Mouse (Mus musculus) kidney, embryonic 16.5 days (tissue): ENCODE data around the gene Pfkfb3. TPM values are rescaled to one million over a fixed set of nuclear protein-coding genes. Genes with fewer than 3 reads are reported as not detected.

Source experiments
- ATAC-seq: fragments of 200-750 bp; cut with Nextera tagmentation; 2 replicates; pipeline ENCODE4 v1.8.0; 2017; ENCODE audit warnings: moderate TSS enrichment; ENCODE audit not compliant: low FRiP score, low TSS enrichment
- H3K27ac ChIP-seq: fragments of 300-500 bp; sonication (generic); 2 replicates; pipeline ENCODE4 v1.5.1; 2014; ENCODE audit warnings: low read length
- H3K27me3 ChIP-seq: fragments of 300-500 bp; sonication (generic); 2 replicates; pipeline ENCODE4 v1.6.1; 2014; ENCODE audit warnings: low read length, control low read depth, mixed read lengths; ENCODE audit not compliant: insufficient read depth
- H3K36me3 ChIP-seq: fragments of 300-500 bp; sonication (generic); 2 replicates; pipeline ENCODE4 v1.6.1; 2014; ENCODE audit warnings: low read length, control low read depth, mixed read lengths; ENCODE audit not compliant: insufficient read depth
- H3K4me1 ChIP-seq: fragments of 300-500 bp; sonication (generic); 2 replicates; pipeline ENCODE4 v1.6.1; 2014; ENCODE audit warnings: low read length, control low read depth, mixed read lengths; ENCODE audit not compliant: insufficient read depth
- H3K4me2 ChIP-seq: fragments of 300-500 bp; sonication (generic); replicated peaks from 2 replicates; pipeline ENCODE4 v1.6.1; 2014; ENCODE audit warnings: low read depth, low read length
- H3K4me3 ChIP-seq: fragments of 300-500 bp; sonication (generic); 2 replicates; pipeline ENCODE4 v1.5.1; 2014; ENCODE audit warnings: mild to moderate bottlenecking, low read length
- H3K9ac ChIP-seq: fragments of 300-500 bp; sonication (generic); replicated peaks from 2 replicates; pipeline ENCODE4 v1.6.1; 2014; ENCODE audit warnings: low read length
- H3K9me3 ChIP-seq: fragments of 300-500 bp; sonication (generic); 2 replicates; pipeline ENCODE4 v1.6.1; 2016; ENCODE audit warnings: low read length, control low read depth
- WGBS: fragments of 180-500 bp; shearing (Covaris S2); extraction: QIAGEN DNeasy Blood & Tissue Kit; methylation state at CpG from one replicate; pipeline ENCODE4 v1.1.7; 2014; 5-methylcytosine and 5-hydroxymethylcytosine counted together
- polyA plus RNA-seq: library from polyadenylated mRNA; unstranded; fragments of >200 nt; fragmentation: Nextera tagmentation; extraction: Ambion mirVana; gene quantifications from 2 replicates; pipeline ENCODE4 v1.2.1, GENCODE M21; 2015

The Pfkfb3 gene
- polyA plus RNA-seq, 1 experiment from 2014 or later, result 11.9 TPM

DNA sequence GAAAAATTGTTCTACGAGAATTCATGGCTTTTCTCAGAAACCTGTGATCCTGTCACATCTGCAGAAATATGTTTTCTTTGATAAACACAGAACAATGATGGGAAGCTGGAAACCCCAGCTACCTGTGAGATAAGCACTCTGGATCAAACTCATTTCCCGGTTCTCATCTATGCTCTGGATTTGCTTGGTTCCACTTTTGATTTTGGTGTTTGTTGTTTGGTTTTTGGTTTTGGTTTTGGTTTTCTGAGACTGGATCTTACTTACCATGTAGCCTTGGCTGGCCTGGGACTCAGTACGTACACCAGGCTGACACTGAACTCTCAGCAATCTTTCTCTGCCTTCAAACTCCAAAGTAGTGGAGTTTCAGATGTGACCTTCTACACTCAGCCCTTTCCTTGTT, 38.0 kb downstream of the Pfkfb3 start:
- 78% methylated on average over 3 of the region's 3 CpGs for WGBS
- no peak for ATAC-seq

DNA sequence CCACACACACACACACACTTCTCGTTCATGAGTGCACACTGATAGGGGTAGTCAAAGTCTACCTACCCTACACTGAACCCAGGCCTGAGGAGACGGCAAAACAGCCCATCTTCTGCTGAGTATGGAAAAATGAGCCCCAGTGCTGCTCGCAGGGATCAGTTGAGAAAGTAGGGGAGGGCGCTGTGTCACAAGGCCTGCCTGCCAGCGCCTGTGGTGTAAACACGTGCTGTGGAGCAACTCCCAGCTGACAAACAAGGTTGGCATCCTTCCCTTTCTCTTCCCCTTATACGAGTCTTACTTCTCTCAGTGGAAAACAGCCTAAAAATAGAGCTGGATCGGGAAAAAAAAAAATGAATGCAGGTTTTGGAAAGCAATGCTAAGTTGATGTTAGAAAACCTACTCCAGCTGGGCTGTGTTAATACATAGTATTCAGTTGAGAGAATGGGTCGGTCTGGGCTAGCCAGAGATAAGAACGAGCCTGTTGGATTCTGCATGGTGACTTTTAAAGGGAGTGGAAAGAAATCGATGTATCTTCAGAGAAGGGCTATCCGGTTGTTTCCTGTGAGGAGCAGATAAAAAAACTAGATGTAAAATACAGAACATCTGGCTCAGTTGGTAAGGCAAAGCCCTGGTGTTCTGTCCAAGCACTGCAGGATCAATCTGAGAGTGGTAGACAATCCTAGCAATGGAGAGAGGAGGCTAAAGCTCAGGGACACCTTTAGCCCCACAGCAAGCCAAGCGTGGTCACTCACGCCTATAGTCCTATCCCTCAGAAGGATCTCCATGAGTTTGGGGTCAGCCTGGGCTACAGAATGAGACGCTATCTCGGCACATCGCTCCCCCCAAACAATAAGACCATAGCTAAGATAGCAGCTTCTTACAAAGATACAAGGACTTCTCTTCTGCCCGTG, 40.6 kb downstream of the Pfkfb3 start:
- Histone ChIP-seq H3K4me3 (no peak overlapping the region), H3K27ac (no peak overlapping the region), H3K36me3 (no peaks in the 10 kb centered on the region), H3K9ac (no peak overlapping the region), H3K4me1 (no peaks in the 10 kb centered on the region), H3K9me3 (no peaks in the 10 kb centered on the region), H3K27me3 (no peaks in the 10 kb centered on the region), H3K4me2 (no peak overlapping the region)
- ATAC-seq, result no peak
- 69% methylated on average over 18 of the region's 18 CpGs for WGBS

More for the DNA sequence above, 38.0 kb downstream of the Pfkfb3 start:
- Histone ChIP-seq H3K4me1 (no peaks in the 10 kb centered on the region), H3K36me3 (no peaks in the 10 kb centered on the region), H3K27ac (no peak overlapping the region), H3K27me3 (no peaks in the 10 kb centered on the region), H3K9ac (no peak overlapping the region), H3K9me3 (no peaks in the 10 kb centered on the region), H3K4me3 (no peak overlapping the region), H3K4me2 (no peak overlapping the region)

DNA sequence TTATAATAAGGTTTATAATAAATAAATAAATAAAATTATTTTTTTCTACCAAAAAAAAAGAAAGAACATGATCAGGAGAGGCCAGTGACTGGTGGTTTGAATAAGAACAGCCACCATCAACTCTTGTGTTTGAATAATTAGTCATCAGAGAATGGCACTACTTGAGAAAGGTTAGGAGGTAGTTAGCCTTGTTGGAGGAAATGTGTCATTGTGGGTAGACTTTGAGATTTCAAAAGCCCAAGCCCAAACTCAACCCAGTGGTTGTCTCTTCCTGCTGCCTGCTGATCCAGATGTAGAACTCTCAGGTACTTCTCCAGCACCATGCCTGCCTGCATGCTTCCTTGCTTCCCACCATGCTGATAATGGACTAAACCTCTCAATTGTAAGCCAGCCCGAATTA, 41.8 kb downstream of the Pfkfb3 start:
- Histone ChIP-seq H3K36me3 (no peaks in the 10 kb centered on the region), H3K9ac (no peak overlapping the region), H3K4me1 (no peaks in the 10 kb centered on the region), H3K27me3 (no peaks in the 10 kb centered on the region), H3K4me2 (no peak overlapping the region), H3K4me3 (no peak overlapping the region), H3K27ac (no peak overlapping the region), H3K9me3 (no peaks in the 10 kb centered on the region)
- no peak for ATAC-seq
- WGBS, result 83% methylated on average over 1 of the region's 1 CpGs

DNA sequence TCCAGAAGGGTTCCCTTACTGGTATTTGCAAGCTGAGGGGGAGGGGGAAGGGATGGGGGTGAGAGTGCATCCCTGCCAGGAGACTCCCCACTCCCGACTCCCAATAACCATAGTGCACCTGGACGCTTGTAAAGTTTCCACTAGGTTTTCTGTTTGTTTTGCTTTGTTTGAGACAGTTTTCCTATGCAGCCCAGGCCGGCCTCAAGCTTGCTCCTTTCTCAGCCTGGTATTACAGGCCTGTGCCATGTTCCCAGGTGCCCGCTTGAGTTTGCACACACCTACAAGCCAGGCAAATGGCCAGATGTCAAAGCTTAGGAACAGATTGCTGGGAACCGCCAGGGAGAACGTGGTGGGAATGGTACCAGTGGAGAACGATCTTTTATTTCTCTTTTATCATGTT, 50.1 kb downstream of the Pfkfb3 start:
- Histone ChIP-seq H3K9ac (peak overlapping the region; percentile 67; the same call in 1 of the 2 replicates), H3K4me3 (peak overlapping the region; percentile 69), H3K27ac (peak overlapping the region; percentile 36; the same call in 1 of the 2 replicates), H3K4me2 (peak overlapping the region; percentile 80), H3K9me3 (no peaks in the 10 kb centered on the region), H3K36me3 (no peaks in the 10 kb centered on the region), H3K27me3 (peaks cover 11% of the 10 kb centered on the region), H3K4me1 (peaks cover 27% of the 10 kb centered on the region)
- 26% methylated on average over 7 of the region's 7 CpGs for WGBS
- no peak for ATAC-seq

DNA sequence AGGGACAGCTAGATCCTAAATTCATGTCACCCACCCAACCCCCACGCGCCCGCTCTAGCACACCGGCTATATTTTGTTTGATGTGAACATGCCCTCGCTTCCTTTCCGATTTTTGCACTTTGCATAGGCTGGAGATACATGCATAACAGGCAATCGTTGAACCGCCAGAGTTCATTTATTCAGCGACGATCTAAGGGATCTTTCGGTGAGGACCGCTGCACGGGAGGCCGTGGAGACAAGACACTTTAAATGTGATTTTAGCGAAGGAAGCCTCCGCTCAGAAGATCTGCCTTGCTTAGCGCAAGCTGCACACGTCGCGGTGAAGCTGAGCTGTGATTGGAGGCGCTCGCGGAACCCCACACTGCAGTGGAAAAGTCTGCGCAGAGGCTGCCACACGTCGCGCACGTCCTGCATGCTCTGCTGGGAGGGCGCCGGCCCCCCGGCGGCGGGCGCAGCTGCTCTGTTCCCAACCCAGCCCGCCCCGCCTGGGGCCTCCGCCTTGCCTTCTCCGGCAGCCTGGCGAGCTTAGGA, 50.9 kb downstream of the Pfkfb3 start:
- WGBS, result under 1% methylated on average over 35 of the region's 39 CpGs
- ATAC-seq, result peak; percentile 58
- Histone ChIP-seq H3K4me1 (peaks cover 27% of the 10 kb centered on the region), H3K9me3 (no peaks in the 10 kb centered on the region), H3K36me3 (no peaks in the 10 kb centered on the region), H3K4me3 (peak overlapping the region; percentile 69), H3K9ac (peak overlapping the region; percentile 67), H3K4me2 (peak overlapping the region; percentile 80), H3K27ac (peak overlapping the region; percentile 49), H3K27me3 (peaks cover 11% of the 10 kb centered on the region)

DNA sequence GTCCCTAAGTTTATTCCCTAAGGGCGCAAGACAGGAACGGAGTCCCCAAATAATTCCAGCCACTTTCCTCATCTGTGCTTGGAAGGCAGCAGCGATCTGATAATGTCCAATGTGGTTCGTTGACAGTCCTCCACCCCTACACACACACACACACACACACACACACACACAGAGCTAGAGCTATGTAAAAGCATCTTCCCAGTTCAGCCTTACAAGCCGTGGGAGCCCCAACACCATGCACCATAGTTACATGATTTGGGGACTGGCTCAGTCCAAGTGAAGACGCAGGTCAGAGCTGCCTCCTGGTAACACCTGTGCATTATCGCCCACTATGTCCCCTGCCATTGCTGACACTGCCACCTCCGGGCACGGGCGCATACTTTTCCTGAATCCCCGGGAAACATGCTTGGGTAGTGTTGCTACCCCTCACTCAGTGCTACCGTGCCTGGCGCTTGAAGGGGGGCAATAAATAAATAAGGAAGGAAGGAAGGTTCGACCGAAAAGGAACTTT, 51.6 kb downstream of the Pfkfb3 start:
- Histone ChIP-seq H3K4me1 (peaks cover 27% of the 10 kb centered on the region), H3K4me2 (peak overlapping the region; percentile 80), H3K4me3 (peak overlapping the region; percentile 69), H3K9ac (peak overlapping the region; percentile 67), H3K9me3 (no peaks in the 10 kb centered on the region), H3K27me3 (peaks cover 11% of the 10 kb centered on the region), H3K36me3 (0 out of 2 replicates have a peak, but pooled peaks cover 2% of the 10 kb centered on the region), H3K27ac (peak overlapping the region; percentile 22; the same call in 1 of the 2 replicates)
- under 1% methylated on average over 15 of the region's 15 CpGs for WGBS
- peak; percentile 33 for ATAC-seq

DNA sequence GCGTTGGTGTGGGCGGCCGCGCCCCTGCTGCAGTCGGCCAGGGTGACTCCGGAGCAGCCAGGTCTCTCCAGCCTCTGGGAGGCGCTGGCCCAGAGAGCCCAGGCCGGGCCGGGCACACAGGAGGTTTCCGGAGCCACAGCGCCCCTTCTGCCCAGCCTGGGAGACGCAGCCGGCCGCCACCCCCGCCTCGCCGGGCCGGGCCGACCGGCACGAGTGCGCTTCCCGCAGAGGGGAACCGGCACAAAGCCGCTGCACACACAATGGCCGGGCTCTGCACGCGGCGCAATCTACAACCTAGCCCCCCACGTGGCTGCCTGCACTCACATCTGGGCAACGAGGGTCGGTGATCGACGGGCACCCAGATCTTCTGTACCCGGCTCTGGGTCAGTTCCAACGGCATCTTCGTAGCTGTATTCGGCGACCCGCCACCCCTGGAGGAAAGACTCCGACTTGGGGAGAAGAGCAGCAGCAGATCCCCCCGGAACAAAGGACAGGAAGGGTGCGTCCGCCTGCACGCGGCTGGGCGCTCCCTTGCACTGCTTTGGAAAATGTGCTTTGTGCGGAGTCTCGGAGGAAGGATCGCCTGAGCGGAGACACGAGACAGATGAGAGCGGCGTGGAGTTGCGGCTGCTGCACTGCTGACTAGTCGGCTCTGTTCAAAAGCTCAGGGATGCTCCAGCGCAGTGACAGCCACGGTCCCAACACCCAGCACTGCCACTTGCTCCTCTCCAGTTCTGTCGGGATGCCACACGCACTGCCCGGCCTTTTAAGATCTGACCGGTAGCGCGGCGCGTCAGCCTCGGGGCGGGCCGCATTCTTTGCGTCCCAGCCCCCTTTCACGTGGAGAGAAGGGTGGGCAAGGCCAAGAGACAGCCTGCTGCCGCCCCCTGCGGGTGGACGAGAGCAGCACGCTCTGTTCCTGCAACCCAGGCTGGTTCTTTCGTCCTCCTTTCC, 52.3 kb downstream of the Pfkfb3 start:
- H3K4me3 ChIP-seq, result peak overlapping the region; percentile 69
- peak overlapping the region; percentile 80 for H3K9ac ChIP-seq
- no peaks in the 10 kb centered on the region for H3K9me3 ChIP-seq
- H3K27me3 ChIP-seq, result peaks cover 11% of the 10 kb centered on the region
- 0 out of 2 replicates have a peak, but pooled peaks cover 2% of the 10 kb centered on the region for H3K36me3 ChIP-seq
- peak; percentile 90 for ATAC-seq
- H3K27ac ChIP-seq, result peak overlapping the region; percentile 83
- H3K4me1 ChIP-seq, result peaks cover 27% of the 10 kb centered on the region
- H3K4me2 ChIP-seq, result peak overlapping the region; percentile 80
- WGBS, result under 1% methylated on average over 75 of the region's 76 CpGs

DNA sequence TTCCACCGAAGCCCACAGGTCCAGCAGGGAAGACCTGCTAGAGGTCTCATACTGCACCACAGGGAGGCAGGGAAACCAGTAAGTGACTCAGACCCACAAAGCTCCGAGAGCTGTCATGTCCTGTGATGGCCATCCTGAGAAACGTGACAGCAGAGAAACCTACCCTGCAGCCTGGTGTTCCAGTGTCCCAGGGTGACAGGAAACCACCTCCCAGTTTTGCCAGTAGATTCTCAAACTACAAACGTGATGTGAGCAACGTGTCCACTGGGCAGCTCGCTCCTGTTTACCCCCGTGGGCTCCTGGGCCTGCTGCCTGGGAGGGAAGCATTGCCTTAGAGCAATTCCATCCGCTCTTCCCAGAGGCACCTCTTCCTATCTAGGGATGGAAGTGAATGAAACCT, 53.2 kb downstream of the Pfkfb3 start:
- H3K9ac ChIP-seq, result peak overlapping the region; percentile 80
- peak overlapping the region; percentile 80 for H3K4me2 ChIP-seq
- H3K9me3 ChIP-seq, result no peaks in the 10 kb centered on the region
- peaks cover 27% of the 10 kb centered on the region for H3K4me1 ChIP-seq
- WGBS, result 6% methylated on average over 8 of the region's 8 CpGs
- H3K27ac ChIP-seq, result peak overlapping the region; percentile 28
- peak; percentile 4; the same call in 1 of the 2 replicates for ATAC-seq
- peaks cover 11% of the 10 kb centered on the region for H3K27me3 ChIP-seq
- H3K4me3 ChIP-seq, result peak overlapping the region; percentile 69
- 0 out of 2 replicates have a peak, but pooled peaks cover 2% of the 10 kb centered on the region for H3K36me3 ChIP-seq

DNA sequence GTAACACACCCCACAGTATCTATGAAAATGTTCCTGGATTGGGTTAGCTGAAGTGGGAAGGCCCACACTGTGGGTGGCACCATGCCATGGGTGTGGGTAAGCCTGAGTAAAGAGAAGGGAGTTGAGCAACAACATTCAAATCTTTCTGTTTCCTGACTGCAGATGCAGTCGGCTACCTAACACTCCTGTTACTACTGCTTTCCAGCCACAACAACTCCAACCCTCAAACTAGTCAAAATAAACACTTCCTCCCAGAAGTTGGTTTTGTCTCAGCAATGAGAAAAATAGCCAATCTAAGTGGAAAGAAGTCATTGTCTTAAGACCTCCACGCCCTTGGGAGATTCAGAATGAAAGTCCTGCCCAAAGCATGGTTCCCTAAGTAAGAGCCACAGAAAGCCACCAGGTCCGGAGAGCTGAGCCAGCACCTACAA, 57.3 kb downstream of the Pfkfb3 start:
- no peak overlapping the region for H3K9ac ChIP-seq
- no peak for ATAC-seq
- H3K4me2 ChIP-seq, result no peak overlapping the region
- peaks cover 14% of the 10 kb centered on the region for H3K4me1 ChIP-seq
- peaks cover 16% of the 10 kb centered on the region for H3K36me3 ChIP-seq
- no peak overlapping the region for H3K27ac ChIP-seq
- H3K9me3 ChIP-seq, result no peaks in the 10 kb centered on the region
- WGBS, result 88% methylated on average over 3 of the region's 3 CpGs
- no peaks in the 10 kb centered on the region for H3K27me3 ChIP-seq
- no peak overlapping the region for H3K4me3 ChIP-seq
